Mouse (Mus musculus) forebrain, embryonic 11.5 days (tissue): Measurements from ENCODE around the gene Amotl1. TPM values are rescaled to one million over a fixed set of nuclear protein-coding genes. Genes with fewer than 3 reads are reported as not detected.
"Not testable (repeated sequence)": the region's sequence is repeated elsewhere in the genome, so short reads cannot be mapped to it uniquely, and the experiment has no call there.

Experiments
- ATAC-seq: fragments of 200-750 bp; cut with Nextera tagmentation; replicated peaks from 2 replicates; pipeline ENCODE4 v1.8.0; 2017; ENCODE audit warnings: moderate TSS enrichment; ENCODE audit not compliant: low FRiP score
- DNase-seq: peaks from one replicate; pipeline ENCODE4 v3.0.0-alpha.2; 2017; ENCODE audit warnings: low spot score
- H3K27ac ChIP-seq: fragments of 300-500 bp; sonication (generic); 2 replicates; pipeline ENCODE4 v1.5.1; 2014; ENCODE audit warnings: low read depth, low read length
- H3K27me3 ChIP-seq: fragments of 300-500 bp; sonication (generic); 2 replicates; pipeline ENCODE4 v1.6.1; 2014; ENCODE audit warnings: mild to moderate bottlenecking, low read length, mixed read lengths; ENCODE audit not compliant: control insufficient read depth, insufficient read depth
- H3K36me3 ChIP-seq: fragments of 300-500 bp; sonication (generic); 2 replicates; pipeline ENCODE4 v1.6.1; 2014; ENCODE audit warnings: mild to moderate bottlenecking, low read length, moderate library complexity, mixed read lengths; ENCODE audit not compliant: control insufficient read depth, insufficient read depth
- H3K4me1 ChIP-seq: fragments of 300-500 bp; sonication (generic); replicated peaks from 2 replicates; pipeline ENCODE4 v1.6.1; 2014; ENCODE audit warnings: low read length, mixed read lengths; ENCODE audit not compliant: control insufficient read depth, insufficient read depth
- H3K4me2 ChIP-seq: fragments of 300-500 bp; sonication (generic); 2 replicates; pipeline ENCODE4 v1.6.1; 2014; ENCODE audit warnings: low read depth, mild to moderate bottlenecking, low read length, moderate library complexity, mixed read lengths; ENCODE audit not compliant: severe bottlenecking
- H3K4me3 ChIP-seq: fragments of 300-500 bp; sonication (generic); 2 replicates; pipeline ENCODE4 v1.5.1; 2014; ENCODE audit warnings: low read depth, low read length
- H3K9ac ChIP-seq: fragments of 300-500 bp; sonication (generic); 2 replicates; pipeline ENCODE4 v1.6.1; 2014; ENCODE audit warnings: low read length
- H3K9me3 ChIP-seq: fragments of 300-500 bp; sonication (generic); 2 replicates; pipeline ENCODE4 v1.6.1; 2016; ENCODE audit warnings: low read length, mixed read lengths; ENCODE audit not compliant: control insufficient read depth
- whole genome bisulfite sequencing: fragments of 180-500 bp; shearing (Covaris S2); extraction: QIAGEN DNeasy Blood & Tissue Kit; methylation state at CpG from one replicate; pipeline ENCODE4 v1.1.7; 2014; 5-methylcytosine and 5-hydroxymethylcytosine counted together
- polyA plus RNA-seq: library from polyadenylated mRNA; unstranded; fragments of >200 nt; fragmentation: Nextera tagmentation; extraction: Ambion mirVana; gene quantifications from 2 replicates; pipeline ENCODE4 v1.2.1, GENCODE M21; 2014

The Amotl1 gene
- polyA plus RNA-seq, 1 experiment from 2014 or later, result 19.4 TPM

DNA sequence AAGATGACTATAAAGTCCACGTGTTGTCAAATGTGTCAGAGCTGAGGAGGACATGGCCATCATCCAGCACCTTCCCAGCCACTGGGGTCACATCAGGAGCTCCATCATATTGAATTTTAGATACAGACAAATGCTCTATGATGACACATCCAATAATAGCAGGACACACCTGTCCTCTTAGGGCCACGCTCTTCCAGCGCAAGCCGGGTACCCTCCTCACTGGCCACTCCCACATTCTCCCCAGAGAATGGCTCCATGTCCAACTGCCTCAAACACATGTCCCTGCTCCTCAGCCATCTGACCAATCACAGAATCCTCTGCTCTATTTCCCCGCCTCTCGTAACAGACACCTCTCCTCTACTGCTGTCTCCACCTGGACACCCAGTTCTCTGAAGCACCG, 54.2 kb downstream of the Amotl1 start:
- Histone ChIP-seq H3K4me1 (no peaks in the 10 kb centered on the region), H3K9ac (no peak overlapping the region), H3K9me3 (no peaks in the 10 kb centered on the region), H3K36me3 (peaks cover 10% of the 10 kb centered on the region; the same call in 1 of the 2 replicates), H3K4me2 (no peak overlapping the region), H3K27me3 (no peaks in the 10 kb centered on the region), H3K27ac (no peak overlapping the region), H3K4me3 (no peak overlapping the region)
- ATAC-seq, result no peak
- 90% methylated on average over 7 of the region's 7 CpGs for WGBS
- no peak for DNase-seq

DNA sequence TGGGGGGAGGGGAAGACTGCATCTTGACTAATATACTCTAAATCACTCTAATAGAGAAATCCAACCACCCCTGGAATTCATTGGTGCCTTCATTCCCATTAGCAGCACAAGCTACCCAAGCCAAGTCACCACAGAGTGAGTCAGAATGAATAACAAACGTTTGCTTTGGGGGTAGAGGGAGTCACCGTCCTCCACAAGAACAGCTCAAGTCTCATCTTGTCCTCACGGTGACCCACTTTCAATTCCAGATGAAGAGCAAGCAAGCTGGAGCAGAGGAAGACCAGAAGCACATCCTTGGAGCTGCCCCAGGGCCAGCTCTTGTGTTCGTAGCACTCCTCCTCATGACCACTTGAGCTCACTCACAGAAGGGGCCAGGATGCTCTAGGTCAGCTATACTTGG, 56.2 kb downstream of the Amotl1 start:
- ATAC-seq, result no peak
- 86% methylated on average over 4 of the region's 4 CpGs for WGBS
- no peak for DNase-seq
- Histone ChIP-seq H3K27ac (no peak overlapping the region), H3K4me1 (no peaks in the 10 kb centered on the region), H3K27me3 (no peaks in the 10 kb centered on the region), H3K36me3 (peaks cover 10% of the 10 kb centered on the region; the same call in 1 of the 2 replicates), H3K9me3 (no peaks in the 10 kb centered on the region), H3K4me2 (no peak overlapping the region), H3K4me3 (no peak overlapping the region), H3K9ac (no peak overlapping the region)

DNA sequence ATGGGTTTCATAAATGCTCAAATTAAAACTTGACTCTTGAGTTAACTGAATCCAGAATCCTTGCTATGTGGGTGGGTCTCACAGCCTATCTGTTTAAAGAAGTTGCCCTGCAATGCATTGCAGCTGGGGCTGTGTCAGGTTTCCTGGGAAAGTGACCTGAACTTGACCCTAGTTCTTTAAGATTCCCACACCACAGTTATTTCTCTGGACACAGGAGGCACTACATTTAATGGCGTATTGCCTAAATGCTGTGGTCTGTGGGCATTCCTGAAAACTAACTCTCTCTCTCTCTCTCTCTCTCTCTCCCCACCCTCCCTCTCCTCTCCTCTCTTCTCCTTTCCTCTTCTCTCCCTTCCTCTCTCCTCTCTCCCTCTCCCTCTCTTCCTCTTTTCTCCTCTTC, 59.2 kb downstream of the Amotl1 start:
- Histone ChIP-seq H3K27ac (no peak overlapping the region), H3K9ac (no peak overlapping the region), H3K4me3 (no peak overlapping the region), H3K36me3 (peaks cover 3% of the 10 kb centered on the region; the same call in 1 of the 2 replicates), H3K4me2 (no peak overlapping the region), H3K4me1 (no peaks in the 10 kb centered on the region), H3K27me3 (no peaks in the 10 kb centered on the region), H3K9me3 (no peaks in the 10 kb centered on the region)
- ATAC-seq (no peak), DNase-seq (no peak)
- WGBS, result 54% methylated on average over 1 of the region's 1 CpGs

DNA sequence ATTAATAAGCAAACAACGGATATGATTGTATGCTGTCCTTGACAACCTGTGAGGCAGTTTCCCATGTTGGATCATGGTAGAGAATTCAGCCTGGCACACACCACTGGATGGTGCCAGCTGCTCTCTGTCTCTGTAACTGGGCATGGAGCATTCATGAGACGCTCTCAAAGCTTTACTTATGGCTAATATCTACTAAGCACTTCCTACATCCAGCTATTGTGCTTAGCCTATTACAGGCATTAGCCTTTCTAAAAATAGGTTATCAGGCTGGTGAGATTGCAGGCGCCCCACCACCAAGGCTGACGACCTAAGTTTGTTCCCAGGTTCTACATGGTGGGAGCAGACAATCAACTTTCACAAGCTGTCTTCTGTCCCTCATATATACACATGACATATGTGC, 65.9 kb downstream of the Amotl1 start:
- Histone ChIP-seq H3K27ac (no peak overlapping the region), H3K36me3 (peaks cover 3% of the 10 kb centered on the region; the same call in 1 of the 2 replicates), H3K9me3 (no peaks in the 10 kb centered on the region), H3K4me2 (no peak overlapping the region), H3K27me3 (no peaks in the 10 kb centered on the region), H3K4me1 (no peaks in the 10 kb centered on the region), H3K9ac (no peak overlapping the region), H3K4me3 (no peak overlapping the region)
- ATAC-seq (no peak), DNase-seq (no peak)
- 91% methylated on average over 4 of the region's 4 CpGs for WGBS

DNA sequence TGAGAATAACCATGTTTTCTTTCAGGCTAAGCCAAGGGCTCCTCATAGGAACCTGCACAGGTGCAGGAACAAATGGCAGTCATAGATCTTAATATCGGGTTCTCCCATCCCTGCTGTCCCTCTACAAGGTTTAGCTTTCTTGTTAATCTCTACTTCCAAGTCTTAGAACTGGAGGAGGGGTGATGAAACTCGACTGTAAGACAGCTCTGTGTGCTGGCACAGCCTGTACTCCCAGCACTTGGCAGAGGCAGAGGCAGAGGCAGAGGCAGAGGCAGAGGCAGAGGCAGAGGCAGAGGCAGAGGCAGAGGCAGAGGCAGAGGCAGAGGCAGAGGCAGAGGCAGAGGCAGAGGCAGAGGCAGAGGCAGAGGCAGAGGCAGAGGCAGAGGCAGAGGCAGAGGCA, 68.5 kb downstream of the Amotl1 start:
- H3K4me2 ChIP-seq, DNase-seq, H3K4me3 ChIP-seq, H3K36me3 ChIP-seq, H3K4me1 ChIP-seq, ATAC-seq, H3K9ac ChIP-seq, H3K9me3 ChIP-seq, H3K27me3 ChIP-seq, H3K27ac ChIP-seq: not testable (repeated sequence)
- WGBS, result 86% methylated on average over 2 of the region's 2 CpGs

DNA sequence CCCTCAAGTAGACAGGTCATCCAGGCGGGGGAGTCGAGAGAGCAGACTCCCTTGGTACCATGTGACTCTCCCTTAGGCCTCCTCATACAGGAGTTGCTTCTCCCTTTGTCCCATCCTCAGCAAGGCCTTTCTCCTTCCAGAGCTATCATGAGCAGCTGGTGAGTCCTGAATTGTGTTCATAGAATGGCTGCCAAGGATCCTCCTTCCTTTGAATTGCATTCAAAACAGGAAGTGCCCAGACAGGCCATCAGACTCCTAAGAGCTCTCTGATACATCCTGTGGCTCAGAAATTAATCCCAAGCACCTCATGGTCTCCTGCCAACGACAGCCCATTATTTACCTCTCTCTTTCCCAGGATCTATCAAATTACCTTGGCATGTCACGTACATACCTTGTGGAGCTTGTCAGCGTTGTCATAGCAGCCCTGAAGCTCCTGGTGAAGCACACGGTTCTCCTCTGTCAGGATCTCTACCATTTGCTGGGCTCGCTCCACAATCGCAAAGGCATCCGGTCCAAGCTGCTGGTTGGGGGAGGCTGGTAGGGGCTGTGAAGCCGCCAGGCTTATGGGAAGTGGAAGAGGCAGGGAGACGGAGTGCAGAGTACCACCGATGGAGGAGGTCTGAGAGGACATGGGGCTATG, 70.0 kb downstream of the Amotl1 start:
- Histone ChIP-seq H3K4me1 (no peaks in the 10 kb centered on the region), H3K9ac (no peak overlapping the region), H3K4me2 (no peak overlapping the region), H3K4me3 (no peak overlapping the region), H3K9me3 (no peaks in the 10 kb centered on the region), H3K27me3 (no peaks in the 10 kb centered on the region), H3K36me3 (no peaks in the 10 kb centered on the region), H3K27ac (no peak overlapping the region)
- ATAC-seq (no peak), DNase-seq (no peak)
- WGBS, result 86% methylated on average over 12 of the region's 12 CpGs

DNA sequence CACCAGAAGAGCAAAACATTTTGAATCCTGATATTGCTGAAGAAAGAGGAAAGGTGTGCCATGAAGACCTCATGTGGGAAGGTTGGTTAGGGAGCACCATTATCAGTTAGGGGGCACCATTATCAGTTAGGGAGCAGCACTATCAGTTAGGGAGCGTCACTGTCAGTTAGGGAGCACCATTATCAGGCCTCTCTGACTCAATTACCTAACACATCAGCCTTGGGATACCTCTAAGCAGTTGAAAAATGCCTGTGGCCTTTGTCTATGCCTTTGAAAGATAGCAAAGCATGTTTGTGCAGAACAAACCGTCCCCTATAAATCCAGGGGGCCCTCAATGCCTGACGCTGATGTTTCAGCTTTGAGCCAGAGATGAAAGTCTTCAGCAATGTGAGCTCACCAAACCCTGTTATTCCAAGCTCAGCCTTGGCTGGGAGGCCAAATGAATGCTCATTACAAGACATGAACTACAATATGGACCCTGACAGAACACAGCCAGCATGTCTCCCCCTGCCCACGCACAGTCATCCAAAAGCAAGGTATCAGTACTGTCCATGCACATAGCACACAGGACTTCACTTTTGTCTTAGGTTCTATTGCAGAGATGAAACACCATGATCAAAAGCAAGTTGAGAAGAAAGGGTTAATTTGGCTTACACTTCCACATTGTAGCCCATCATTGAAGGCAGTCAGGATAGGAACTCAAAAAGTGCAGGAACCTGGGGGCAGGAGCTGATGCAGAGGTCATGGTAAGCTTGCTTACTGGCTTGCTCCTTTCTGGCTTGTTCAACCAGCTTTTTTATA, 75.5 kb downstream of the Amotl1 start:
- H3K4me1 ChIP-seq, result no peaks in the 10 kb centered on the region
- no peak overlapping the region for H3K4me2 ChIP-seq
- no peaks in the 10 kb centered on the region; the same call in 1 of the 2 replicates for H3K36me3 ChIP-seq
- DNase-seq, result no peak
- ATAC-seq, result no peak
- H3K4me3 ChIP-seq, result no peak overlapping the region
- H3K27me3 ChIP-seq, result no peaks in the 10 kb centered on the region
- no peaks in the 10 kb centered on the region for H3K9me3 ChIP-seq
- 92% methylated on average over 4 of the region's 4 CpGs for WGBS
- H3K27ac ChIP-seq, result no peak overlapping the region
- H3K9ac ChIP-seq, result no peak overlapping the region

DNA sequence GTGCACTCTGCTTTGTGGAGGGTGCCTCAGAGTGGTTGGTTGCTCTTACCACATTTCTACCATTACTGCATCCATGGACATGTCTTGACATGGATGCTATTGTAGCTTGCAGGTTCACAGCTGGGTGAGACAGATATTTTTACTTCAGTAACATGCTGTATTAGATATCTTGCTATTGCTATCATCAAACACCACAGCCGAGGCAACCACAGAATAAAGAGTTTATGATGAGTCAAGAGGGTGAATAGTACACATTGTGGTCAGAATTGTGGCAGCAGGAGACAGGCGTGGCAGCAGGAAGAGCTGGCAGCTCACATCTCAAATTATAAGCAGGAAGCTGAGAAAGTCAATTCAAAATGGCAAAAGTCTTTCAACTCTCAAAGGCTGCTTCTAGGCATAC, 76.4 kb downstream of the Amotl1 start:
- WGBS, result 83% methylated on average over 2 of the region's 2 CpGs
- ATAC-seq, result no peak
- Histone ChIP-seq H3K36me3 (no peaks in the 10 kb centered on the region; the same call in 1 of the 2 replicates), H3K27ac (no peak overlapping the region), H3K4me3 (no peak overlapping the region), H3K9me3 (no peaks in the 10 kb centered on the region), H3K9ac (no peak overlapping the region), H3K4me1 (no peaks in the 10 kb centered on the region), H3K4me2 (no peak overlapping the region), H3K27me3 (no peaks in the 10 kb centered on the region)
- DNase-seq, result no peak
